ENCODE assay signal across 8 mouse cellular contexts in the genomic region with DNA sequence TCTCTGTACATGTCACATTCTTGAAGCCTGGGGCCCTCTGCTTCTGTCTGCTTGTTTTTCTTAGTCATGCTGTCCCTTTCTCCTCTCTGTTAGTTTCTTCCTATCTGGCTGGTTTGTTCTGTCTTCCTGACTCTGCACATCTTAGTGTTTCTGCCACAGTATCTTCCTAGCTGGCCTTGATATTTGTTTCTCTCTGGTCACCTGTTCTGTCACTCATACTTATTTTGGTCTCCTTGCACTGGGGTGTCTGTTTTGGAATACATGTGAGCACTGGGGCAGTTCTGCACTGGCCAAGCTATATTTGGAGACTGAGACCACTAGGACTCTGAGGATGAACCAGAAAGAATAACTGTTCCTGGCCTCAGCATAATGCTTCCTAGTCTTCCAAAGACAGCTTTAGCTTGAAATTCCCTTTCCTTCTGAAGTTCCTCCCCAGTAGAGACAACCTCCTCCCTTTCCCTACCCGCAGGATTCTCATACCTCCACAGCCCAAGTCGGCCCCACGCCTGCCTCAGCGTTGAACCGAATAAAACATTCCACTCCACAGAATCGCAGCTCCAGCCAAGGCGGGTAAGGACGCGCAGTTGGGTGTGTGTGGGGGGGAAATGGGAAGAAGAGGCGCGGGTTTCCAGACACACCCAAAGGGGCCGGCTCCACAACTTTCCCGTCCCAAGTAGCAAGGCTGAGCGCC. TPM values are rescaled to one million over a fixed set of nuclear protein-coding genes. Genes with fewer than 3 reads are reported as not detected.
A peak's percentile ranks its signal among the peaks of the same experiment; 100 is the strongest.
DNase-seq lines count a peak whose midpoint lies in the region; ATAC-seq and TF ChIP-seq lines count a peak whose summit lies in the region.

No protein-coding gene starts in this region.

- H3K9ac ChIP-seq in heart, embryonic 11.5 days (ENCODE audit: low read depth, low read length): peak overlapping the region; percentile 62
- H3K9ac ChIP-seq in CH12.LX (ENCODE audit: insufficient read depth, low read depth): peak overlapping the region; percentile 31; the same call in 1 of the 2 replicates
- peak overlapping the region; percentile 75 for H3K9ac ChIP-seq in forebrain, embryonic 14.5 days (ENCODE audit: low read length)
- peak overlapping the region; percentile 78 for H3K9ac ChIP-seq in liver, embryonic 14.5 days (replicated peaks)

- no peak for TF ChIP-seq RAD21 in CH12.LX (IDR thresholded peaks at IDR 0.05; ENCODE audit: low read depth, low read length)

- TF ChIP-seq POLR2A in CH12.LX (IDR thresholded peaks at IDR 0.05; ENCODE audit: low read depth, low read length): no peak

- H3K9me3 ChIP-seq in heart, embryonic 11.5 days (replicated peaks; ENCODE audit: control insufficient read depth, low read length): no peaks in the 10 kb centered on the region
- H3K9me3 ChIP-seq in CH12.LX (replicated peaks; ENCODE audit: low read length): no peaks in the 10 kb centered on the region
- H3K9me3 ChIP-seq in forebrain, embryonic 14.5 days (replicated peaks; ENCODE audit: control insufficient read depth, low read length): no peaks in the 10 kb centered on the region
- H3K9me3 ChIP-seq in liver, embryonic 14.5 days (ENCODE audit: control insufficient read depth, low read length): no peaks in the 10 kb centered on the region

- peaks cover 2% of the 10 kb centered on the region; the same call in 1 of the 2 replicates for H3K4me1 ChIP-seq in heart, embryonic 11.5 days (ENCODE audit: control insufficient read depth, insufficient read depth, low read length)
- peaks cover 0 to 10% of the 10 kb centered on the region in 2 experiments; a peak in 2 of 4 replicates for H3K4me1 ChIP-seq in CH12.LX (ENCODE audit: control insufficient read depth in 1 of 2, insufficient read depth in 2 of 2)
- H3K4me1 ChIP-seq in forebrain, embryonic 14.5 days (ENCODE audit: control insufficient read depth, insufficient read depth, low read length): peaks cover 4% of the 10 kb centered on the region; the same call in 1 of the 2 replicates
- peaks cover 0 to 12% of the 10 kb centered on the region in 2 experiments; a peak in 3 of 4 replicates for H3K4me1 ChIP-seq in liver, embryonic 14.5 days (replicated peaks; ENCODE audit: control insufficient read depth in 2 of 2, insufficient read depth in 2 of 2, low read length in 1 of 2)

- dilution Hi-C loops in CH12.LX (cut with MboI; ENCODE audit: extremely low pct_ligation_motif_present, extremely low pct_unique_long_range_greater_than_20kb, low sequenced_read_pairs): no loop called here

- TF ChIP-seq CTCF in CH12.LX (conservative IDR thresholded peaks at IDR 0.05 in 1 of 2, IDR thresholded peaks at IDR 0.05 in 1 of 2; ENCODE audit: low read depth in 2 of 2, low read length in 2 of 2): no peak
- no peak for TF ChIP-seq CTCF in liver, embryonic 14.5 days (IDR thresholded peaks at IDR 0.05; ENCODE audit: low read depth)

- H3K36me3 ChIP-seq in heart, embryonic 11.5 days (ENCODE audit: control insufficient read depth, insufficient read depth, low read length): no peaks in the 10 kb centered on the region
- H3K36me3 ChIP-seq in CH12.LX (replicated peaks in 1 of 2; ENCODE audit: control insufficient read depth in 1 of 2, insufficient read depth in 1 of 2, low read length in 1 of 2): peaks cover 0 to 14% of the 10 kb centered on the region in 2 experiments
- no peaks in the 10 kb centered on the region for H3K36me3 ChIP-seq in forebrain, embryonic 14.5 days (ENCODE audit: control insufficient read depth, insufficient read depth, low read length)
- no peaks in the 10 kb centered on the region for H3K36me3 ChIP-seq in liver, embryonic 14.5 days (replicated peaks; ENCODE audit: control insufficient read depth, insufficient read depth, low read depth)

- peak overlapping the region; percentile 54 for H3K27ac ChIP-seq in heart, embryonic 11.5 days (ENCODE audit: low read depth, low read length)
- H3K27ac ChIP-seq in CH12.LX (ENCODE audit: insufficient read depth, low read depth): no peak overlapping the region
- no peak overlapping the region for H3K27ac ChIP-seq in forebrain, embryonic 14.5 days (ENCODE audit: low read depth, low read length)
- peak overlapping the region; percentile 88 for H3K27ac ChIP-seq in liver, embryonic 14.5 days

- WGBS in heart, embryonic 11.5 days (ENCODE audit: insufficient replicate concordance): 16% methylated on average over 14 of the region's 14 CpGs
- WGBS in forebrain, embryonic 14.5 days: 21% methylated on average over 14 of the region's 14 CpGs
- WGBS in liver, embryonic 14.5 days (ENCODE audit: insufficient replicate concordance): 7% methylated on average over 14 of the region's 14 CpGs

- peaks cover 11% of the 10 kb centered on the region for H3K79me2 ChIP-seq in CH12.LX (replicated peaks; ENCODE audit: control insufficient read depth, extremely low read depth, insufficient read depth, poor library complexity, severe bottlenecking)

- no peaks in the 10 kb centered on the region for H3K27me3 ChIP-seq in heart, embryonic 11.5 days (ENCODE audit: control insufficient read depth, insufficient read depth, low read length)
- H3K27me3 ChIP-seq in CH12.LX (replicated peaks): no peaks in the 10 kb centered on the region
- H3K27me3 ChIP-seq in forebrain, embryonic 14.5 days (replicated peaks; ENCODE audit: control insufficient read depth, insufficient read depth, low read length): no peaks in the 10 kb centered on the region
- no peaks in the 10 kb centered on the region for H3K27me3 ChIP-seq in liver, embryonic 14.5 days (ENCODE audit: control insufficient read depth, insufficient read depth, low read length)

- no peak for TF ChIP-seq EP300 in CH12.LX (IDR thresholded peaks at IDR 0.05; ENCODE audit: low read length)
- TF ChIP-seq EP300 in liver, embryonic 14.5 days (IDR thresholded peaks at IDR 0.05; ENCODE audit: low read depth): no peak

- peak overlapping the region; percentile 79 for H3K4me2 ChIP-seq in heart, embryonic 11.5 days
- H3K4me2 ChIP-seq in CH12.LX (ENCODE audit: insufficient read depth, low read depth, poor library complexity, severe bottlenecking): peak overlapping the region; percentile 77
- peak overlapping the region; percentile 70 for H3K4me2 ChIP-seq in forebrain, embryonic 14.5 days (ENCODE audit: low read length)
- H3K4me2 ChIP-seq in liver, embryonic 14.5 days (ENCODE audit: low read depth): peak overlapping the region; percentile 91

- in situ Hi-C loops in CH12.LX (cut with MboI; ENCODE audit: low pct_ligation_motif_present, low pct_unique_long_range_greater_than_20kb, low sequenced_read_pairs): no loop called here

- DNase-seq in heart, postnatal 14 days: no peak
- no peak for DNase-seq in CH12.LX (ENCODE audit: extremely low read depth)
- no peak for DNase-seq in forebrain, embryonic 14.5 days (ENCODE audit: low spot score)
- DNase-seq in liver, embryonic 14.5 days (ENCODE audit: low read depth in 3 of 3, low spot score in 3 of 3): no peak
- no peak for DNase-seq in adrenal gland, adult 18-20 months (ENCODE audit: low spot score in 2 of 2)
- DNase-seq in embryo, embryonic 11 days: no peak
- no peak for DNase-seq in ovary, postnatal 14 days (ENCODE audit: low spot score)

- intact Hi-C loops in heart, postnatal 14 days (cut with DNase I): no loop called here

- H3K4me3 ChIP-seq in heart, embryonic 11.5 days (ENCODE audit: low read depth, low read length): peak overlapping the region; percentile 55
- peak overlapping the region; percentile 71 to 97 (median 76) for H3K4me3 ChIP-seq in CH12.LX (replicated peaks in 1 of 3; ENCODE audit: low read depth in 2 of 3, low read length in 2 of 3, poor library complexity in 1 of 3)
- H3K4me3 ChIP-seq in forebrain, embryonic 14.5 days (ENCODE audit: low read depth, low read length): peak overlapping the region; percentile 49
- H3K4me3 ChIP-seq in liver, embryonic 14.5 days (ENCODE audit: insufficient read depth in 1 of 2, low read depth in 2 of 2, low read length in 2 of 2): peak overlapping the region; percentile 65 to 82

- no peak for ATAC-seq in heart, embryonic 11.5 days (replicated peaks; ENCODE audit: insufficient number of reproducible peaks, low FRiP score, low TSS enrichment)
- ATAC-seq in forebrain, embryonic 14.5 days: no peak
- no peak for ATAC-seq in liver, embryonic 14.5 days (ENCODE audit: insufficient read depth)

RNA-seq across cellular contexts. Expression of gene Taz, which starts 0.5 kb away (rescaled TPM):
- polyA plus RNA-seq in heart, embryonic 11.5 days (2014; fragmentation: Nextera tagmentation; extraction: Ambion mirVana): 49.1 and 58.2 TPM in 2 replicates
- total RNA-seq in heart, postnatal 14 days (2021): 10 to 100 TPM; 39.0 to 42.9 TPM
- total RNA-seq in CH12.LX (2012; rRNA removed) (31.9 and 40.4 TPM in 2 replicates), CH12.LX (2014; rRNA removed) (29.2 and 31.6 TPM in 2 replicates)
- polyA plus RNA-seq in CH12.LX (2012; ENCODE audit: insufficient read length, low read depth): 25.6 and 29.0 TPM in 2 replicates
- 60.2 and 65.0 TPM in 2 replicates for polyA plus RNA-seq in forebrain, embryonic 14.5 days (2014; fragmentation: Nextera tagmentation; extraction: Ambion mirVana)
- 16.1 and 18.7 TPM in 2 replicates for polyA plus RNA-seq in liver, embryonic 14.5 days (2012; rRNA removed)
- 18.7 and 21.6 TPM in 2 replicates for polyA plus RNA-seq in liver, embryonic 14.5 days (2014; fragmentation: Nextera tagmentation; extraction: Ambion mirVana)
- total RNA-seq in adrenal gland, adult 18-20 months (2021): 10 to 100 TPM; 64.6 to 81.8 TPM

RNA-seq across cellular contexts. Expression of gene Dnase1l1, which starts 1.0 kb away (rescaled TPM):
- 10.5 and 11.5 TPM in 2 replicates for polyA plus RNA-seq in heart, embryonic 11.5 days (2014; fragmentation: Nextera tagmentation; extraction: Ambion mirVana)
- 10 to 100 TPM; 13.2 to 13.3 TPM for total RNA-seq in heart, postnatal 14 days (2021)
- total RNA-seq in CH12.LX (2012; rRNA removed): 3.4 and 4.7 TPM in 2 replicates
- 3.8 and 5.1 TPM in 2 replicates for total RNA-seq in CH12.LX (2014; rRNA removed)
- 4.3 and 4.6 TPM in 2 replicates for polyA plus RNA-seq in CH12.LX (2012; ENCODE audit: insufficient read length, low read depth)
- polyA plus RNA-seq in forebrain, embryonic 14.5 days (2014; fragmentation: Nextera tagmentation; extraction: Ambion mirVana): 2.9 and 3.1 TPM in 2 replicates
- 19.5 and 22.6 TPM in 2 replicates for polyA plus RNA-seq in liver, embryonic 14.5 days (2012; rRNA removed)
- 20.9 and 23.8 TPM in 2 replicates for polyA plus RNA-seq in liver, embryonic 14.5 days (2014; fragmentation: Nextera tagmentation; extraction: Ambion mirVana)
- 10 to 100 TPM; 14.7 to 17.1 TPM for total RNA-seq in adrenal gland, adult 18-20 months (2021)

RNA-seq across cellular contexts. Expression of gene Rpl10, which starts 10.6 kb away (rescaled TPM):
- 532 and 534 TPM in 2 replicates for polyA plus RNA-seq in heart, embryonic 11.5 days (2014; fragmentation: Nextera tagmentation; extraction: Ambion mirVana)
- 100 to 1,000 TPM; 153 to 191 TPM for total RNA-seq in heart, postnatal 14 days (2021)
- 3,647 and 3,697 TPM in 2 replicates for total RNA-seq in CH12.LX (2012; rRNA removed)
- 3,137 and 3,420 TPM in 2 replicates for total RNA-seq in CH12.LX (2014; rRNA removed)
- polyA plus RNA-seq in CH12.LX (2012; ENCODE audit: insufficient read length, low read depth): 200 and 459 TPM in 2 replicates
- 528 and 677 TPM in 2 replicates for polyA plus RNA-seq in forebrain, embryonic 14.5 days (2014; fragmentation: Nextera tagmentation; extraction: Ambion mirVana)
- 942 and 1,216 TPM in 2 replicates for polyA plus RNA-seq in liver, embryonic 14.5 days (2012; rRNA removed)
- 522 and 532 TPM in 2 replicates for polyA plus RNA-seq in liver, embryonic 14.5 days (2014; fragmentation: Nextera tagmentation; extraction: Ambion mirVana)
- 100 to 1,000 TPM; 395 to 419 TPM for total RNA-seq in adrenal gland, adult 18-20 months (2021)

RNA-seq across cellular contexts. Expression of gene Atp6ap1, which starts 15.7 kb away (rescaled TPM):
- 90.6 and 131 TPM in 2 replicates for polyA plus RNA-seq in heart, embryonic 11.5 days (2014; fragmentation: Nextera tagmentation; extraction: Ambion mirVana)
- 100 to 1,000 TPM; 122 TPM for total RNA-seq in heart, postnatal 14 days (2021)
- total RNA-seq in CH12.LX (2012; rRNA removed): 47.2 and 53.8 TPM in 2 replicates
- total RNA-seq in CH12.LX (2014; rRNA removed): 52.8 and 53.3 TPM in 2 replicates
- polyA plus RNA-seq in CH12.LX (2012; ENCODE audit: insufficient read length, low read depth): 61.3 and 66.4 TPM in 2 replicates
- 168 and 185 TPM in 2 replicates for polyA plus RNA-seq in forebrain, embryonic 14.5 days (2014; fragmentation: Nextera tagmentation; extraction: Ambion mirVana)
- 64.7 and 69.6 TPM in 2 replicates for polyA plus RNA-seq in liver, embryonic 14.5 days (2012; rRNA removed)
- 54.1 and 60.6 TPM in 2 replicates for polyA plus RNA-seq in liver, embryonic 14.5 days (2014; fragmentation: Nextera tagmentation; extraction: Ambion mirVana)
- 100 to 1,000 TPM; 206 to 258 TPM for total RNA-seq in adrenal gland, adult 18-20 months (2021)

RNA-seq across cellular contexts. Expression of gene Gdi1, which starts 23.6 kb away (rescaled TPM):
- 131 and 162 TPM in 2 replicates for polyA plus RNA-seq in heart, embryonic 11.5 days (2014; fragmentation: Nextera tagmentation; extraction: Ambion mirVana)
- total RNA-seq in heart, postnatal 14 days (2021): 10 to 100 TPM; 77.6 to 90.8 TPM
- total RNA-seq in CH12.LX (2012; rRNA removed) (29.6 and 42.7 TPM in 2 replicates), CH12.LX (2014; rRNA removed) (32.4 and 37.0 TPM in 2 replicates)
- polyA plus RNA-seq in CH12.LX (2012; ENCODE audit: insufficient read length, low read depth): 60.8 and 66.5 TPM in 2 replicates
- 614 and 712 TPM in 2 replicates for polyA plus RNA-seq in forebrain, embryonic 14.5 days (2014; fragmentation: Nextera tagmentation; extraction: Ambion mirVana)
- polyA plus RNA-seq in liver, embryonic 14.5 days (2012; rRNA removed): 95.0 and 105 TPM in 2 replicates
- 31.9 and 35.5 TPM in 2 replicates for polyA plus RNA-seq in liver, embryonic 14.5 days (2014; fragmentation: Nextera tagmentation; extraction: Ambion mirVana)
- 100 to 1,000 TPM; 245 to 250 TPM for total RNA-seq in adrenal gland, adult 18-20 months (2021)

Comparison
In these comparisons a context has a peak if more than half of its experiments do, and no peak if none do; other contexts are left out.
1. H3K27ac ChIP-seq: peak in heart, embryonic 11.5 days (single experiment) and liver, embryonic 14.5 days (single experiment); none in CH12.LX (single experiment) and forebrain, embryonic 14.5 days (single experiment).
2. Peak in every context shown above with its lines, with median percentiles within 50 percentile points of each other: H3K4me2 ChIP-seq, H3K4me3 ChIP-seq and H3K9ac ChIP-seq.